Mouse (Mus musculus): ENCODE results near the gene Olfr346.

- no peak for TF ChIP-seq CTCF (IDR thresholded peaks at IDR 0.05; ENCODE audit: control insufficient read depth, insufficient read depth, insufficient read length)
- no peak for TF ChIP-seq USF1 (IDR thresholded peaks at IDR 0.05; ENCODE audit: low read depth)
- no peak for TF ChIP-seq MYOD1 (IDR thresholded peaks at IDR 0.05; ENCODE audit: control insufficient read depth, insufficient read length, low read depth)
- TF ChIP-seq MAX (IDR thresholded peaks at IDR 0.05) = no peak
- no peak for TF ChIP-seq MYOG (IDR thresholded peaks at IDR 0.05; ENCODE audit: control insufficient read depth, extremely low read depth, insufficient read length)
- TF ChIP-seq FOSL1 (IDR thresholded peaks at IDR 0.05; ENCODE audit: insufficient read depth, low read length, poor library complexity, severe bottlenecking) = no peak
- TF ChIP-seq CEBPB (IDR thresholded peaks at IDR 0.05; ENCODE audit: low read depth) = no peak
Measured at GRCm38 (mm10) chr2:36639741-36640140, 45.8 kb upstream of the Olfr346 start, which contains the start of gene Olfr345.
